Mouse (Mus musculus): ENCODE results near the gene B3gnt6. TPM values are rescaled to one million over a fixed set of nuclear protein-coding genes. Genes with fewer than 3 reads are reported as not detected.
"Not testable (repeated sequence)": the region's sequence is repeated elsewhere in the genome, so short reads cannot be mapped to it uniquely, and the experiment has no call there.

The B3gnt6 gene
- polyA plus RNA-seq, 1 experiment: 0.40 TPM

DNA sequence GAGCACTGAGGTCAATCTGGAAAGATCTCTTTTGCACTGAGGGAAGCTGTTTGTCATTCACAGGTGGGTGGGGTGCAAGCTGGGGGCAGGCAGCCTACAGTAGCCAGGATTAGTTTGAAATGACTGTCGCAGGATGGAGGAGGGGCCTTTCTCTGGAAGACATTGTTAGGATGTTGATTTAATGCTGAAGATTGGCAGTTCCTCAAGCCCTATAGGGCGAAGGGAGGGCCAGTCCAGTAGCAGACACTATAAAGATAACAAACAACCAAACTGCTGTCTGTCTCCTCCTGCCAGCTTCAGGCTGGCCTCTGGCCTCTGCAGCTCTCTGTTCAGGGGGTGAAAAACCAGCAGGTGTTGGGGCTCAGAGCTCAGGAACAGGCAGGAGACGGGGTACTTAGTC, 9.5 kb downstream of the B3gnt6 start:
- no peaks in the 10 kb centered on the region for H3K36me3 ChIP-seq (ENCODE audit: control insufficient read depth, insufficient read depth, low read length)
- TF ChIP-seq POLR2A (IDR thresholded peaks at IDR 0.05; ENCODE audit: control insufficient read depth, extremely low read depth, insufficient read depth, low read length, poor library complexity) (no peak), CTCF (IDR thresholded peaks at IDR 0.05; ENCODE audit: borderline replicate concordance, control insufficient read depth, extremely low read depth, insufficient read depth, low read length, poor library complexity) (no peak)
- no peak for DNase-seq
- peaks cover 27% of the 10 kb centered on the region for H3K4me1 ChIP-seq (replicated peaks; ENCODE audit: control insufficient read depth, insufficient read depth, low read length)
- 74% methylated on average over 3 of the region's 3 CpGs for WGBS
- no peak overlapping the region for H3K27ac ChIP-seq (ENCODE audit: control insufficient read depth, insufficient read depth, low read length)
- no peak overlapping the region for H3K4me3 ChIP-seq (ENCODE audit: control insufficient read depth, insufficient read depth, low read length)
- peaks cover 2% of the 10 kb centered on the region; the same call in 1 of the 2 replicates for H3K27me3 ChIP-seq (ENCODE audit: control insufficient read depth, insufficient read depth, low read length)

GRCm38 (mm10) chr7:98188680-98189079, 10.6 kb downstream of the B3gnt6 start:
- TF ChIP-seq CTCF (IDR thresholded peaks at IDR 0.05; ENCODE audit: borderline replicate concordance, control insufficient read depth, extremely low read depth, insufficient read depth, low read length, poor library complexity): no peak
- no peak for TF ChIP-seq POLR2A (IDR thresholded peaks at IDR 0.05; ENCODE audit: control insufficient read depth, extremely low read depth, insufficient read depth, low read length, poor library complexity)
- H3K36me3 ChIP-seq (ENCODE audit: control insufficient read depth, insufficient read depth, low read length): no peaks in the 10 kb centered on the region
- no peak for DNase-seq
- no peak overlapping the region for H3K4me3 ChIP-seq (ENCODE audit: control insufficient read depth, insufficient read depth, low read length)
- WGBS: 96% methylated on average over 2 of the region's 2 CpGs
- peaks cover 19% of the 10 kb centered on the region for H3K4me1 ChIP-seq (replicated peaks; ENCODE audit: control insufficient read depth, insufficient read depth, low read length)
- H3K27me3 ChIP-seq (ENCODE audit: control insufficient read depth, insufficient read depth, low read length): peaks cover 2% of the 10 kb centered on the region; the same call in 1 of the 2 replicates
- H3K27ac ChIP-seq (ENCODE audit: control insufficient read depth, insufficient read depth, low read length): no peak overlapping the region

- 99% methylated on average over 2 of the region's 2 CpGs for whole genome bisulfite sequencing
- Histone ChIP-seq H3K27ac (ENCODE audit: control insufficient read depth, insufficient read depth, low read length) (no peak overlapping the region), H3K27me3 (ENCODE audit: control insufficient read depth, insufficient read depth, low read length) (peaks cover 2% of the 10 kb centered on the region; the same call in 1 of the 2 replicates), H3K4me3 (ENCODE audit: control insufficient read depth, insufficient read depth, low read length) (no peak overlapping the region), H3K36me3 (ENCODE audit: control insufficient read depth, insufficient read depth, low read length) (no peaks in the 10 kb centered on the region), H3K4me1 (replicated peaks; ENCODE audit: control insufficient read depth, insufficient read depth, low read length) (peaks cover 14% of the 10 kb centered on the region)
- TF ChIP-seq CTCF (IDR thresholded peaks at IDR 0.05; ENCODE audit: borderline replicate concordance, control insufficient read depth, extremely low read depth, insufficient read depth, low read length, poor library complexity): no peak
- TF ChIP-seq POLR2A (IDR thresholded peaks at IDR 0.05; ENCODE audit: control insufficient read depth, extremely low read depth, insufficient read depth, low read length, poor library complexity): no peak
- no peak for DNase-seq
Observed at GRCm38 (mm10) chr7:98188238-98188637, 11.0 kb downstream of the B3gnt6 start.

- peaks cover 11% of the 10 kb centered on the region for H3K4me1 ChIP-seq (replicated peaks; ENCODE audit: control insufficient read depth, insufficient read depth, low read length)
- not testable (repeated sequence) for DNase-seq
- WGBS: 26% methylated on average over 3 of the region's 3 CpGs
Observed at GRCm38 (mm10) chr7:98187332-98187731, 11.9 kb downstream of the B3gnt6 start.

DNA sequence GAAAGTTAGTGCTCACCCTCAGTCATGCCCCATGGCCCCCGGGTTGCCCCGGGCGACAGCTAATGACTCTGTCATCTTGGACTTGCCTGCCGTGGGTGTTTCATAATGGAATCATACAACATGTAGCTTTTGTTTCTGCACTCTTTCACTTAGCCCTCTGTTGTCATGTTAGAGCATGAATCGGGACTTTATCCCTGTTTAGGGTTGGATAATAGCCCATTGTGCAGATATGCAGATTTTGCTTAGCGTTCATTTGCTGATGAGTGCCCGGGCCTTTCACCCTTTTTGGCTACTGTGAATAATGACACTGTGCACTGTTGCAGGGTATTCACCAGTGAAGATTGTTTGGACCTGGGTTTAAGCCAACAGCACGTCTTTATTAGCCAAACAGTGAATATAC, 12.6 kb downstream of the B3gnt6 start:
- Histone ChIP-seq H3K4me1 (replicated peaks; ENCODE audit: control insufficient read depth, insufficient read depth, low read length) (peaks cover 11% of the 10 kb centered on the region), H3K27ac (ENCODE audit: control insufficient read depth, insufficient read depth, low read length) (no peak overlapping the region), H3K27me3 (ENCODE audit: control insufficient read depth, insufficient read depth, low read length) (no peaks in the 10 kb centered on the region), H3K36me3 (ENCODE audit: control insufficient read depth, insufficient read depth, low read length) (no peaks in the 10 kb centered on the region), H3K4me3 (ENCODE audit: control insufficient read depth, insufficient read depth, low read length) (no peak overlapping the region)
- no peak for DNase-seq
- WGBS: 89% methylated on average over 8 of the region's 8 CpGs
- TF ChIP-seq POLR2A (IDR thresholded peaks at IDR 0.05; ENCODE audit: control insufficient read depth, extremely low read depth, insufficient read depth, low read length, poor library complexity) (no peak), CTCF (IDR thresholded peaks at IDR 0.05; ENCODE audit: borderline replicate concordance, control insufficient read depth, extremely low read depth, insufficient read depth, low read length, poor library complexity) (no peak)

More at GRCm38 (mm10) chr7:98187332-98187731, 11.9 kb downstream of the B3gnt6 start:
- not testable (repeated sequence) for H3K27me3 ChIP-seq (ENCODE audit: control insufficient read depth, insufficient read depth, low read length); H3K36me3 ChIP-seq (ENCODE audit: control insufficient read depth, insufficient read depth, low read length); H3K4me3 ChIP-seq (ENCODE audit: control insufficient read depth, insufficient read depth, low read length); H3K27ac ChIP-seq (ENCODE audit: control insufficient read depth, insufficient read depth, low read length)

DNA sequence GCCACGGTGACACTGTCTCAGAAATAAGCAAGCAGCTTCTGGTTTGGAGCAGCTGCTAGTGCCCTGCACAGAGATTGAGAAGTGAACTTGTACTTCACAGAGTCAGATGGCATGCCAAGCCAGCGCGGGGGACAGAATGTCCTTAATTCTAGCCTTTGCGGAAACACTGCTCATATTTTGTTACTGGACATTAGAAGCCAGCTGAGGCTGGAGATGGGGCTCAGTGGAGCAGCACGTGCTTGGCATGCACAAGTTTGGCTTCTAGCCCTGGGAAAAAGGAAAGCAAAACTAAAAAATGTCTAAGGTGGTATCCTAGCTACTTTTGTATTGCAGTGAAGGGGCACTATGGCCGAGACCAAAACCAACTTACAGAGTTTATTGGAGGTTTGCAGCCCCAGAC, 14.0 kb downstream of the B3gnt6 start:
- no peak overlapping the region for H3K27ac ChIP-seq (ENCODE audit: control insufficient read depth, insufficient read depth, low read length)
- no peaks in the 10 kb centered on the region for H3K36me3 ChIP-seq (ENCODE audit: control insufficient read depth, insufficient read depth, low read length)
- 55% methylated on average over 6 of the region's 6 CpGs for WGBS
- no peak overlapping the region for H3K4me3 ChIP-seq (ENCODE audit: control insufficient read depth, insufficient read depth, low read length)
- peaks cover 11% of the 10 kb centered on the region for H3K4me1 ChIP-seq (replicated peaks; ENCODE audit: control insufficient read depth, insufficient read depth, low read length)
- H3K27me3 ChIP-seq (ENCODE audit: control insufficient read depth, insufficient read depth, low read length): no peaks in the 10 kb centered on the region
- no peak for DNase-seq
- TF ChIP-seq POLR2A (IDR thresholded peaks at IDR 0.05; ENCODE audit: control insufficient read depth, extremely low read depth, insufficient read depth, low read length, poor library complexity) (no peak), CTCF (IDR thresholded peaks at IDR 0.05; ENCODE audit: borderline replicate concordance, control insufficient read depth, extremely low read depth, insufficient read depth, low read length, poor library complexity) (no peak)

DNA sequence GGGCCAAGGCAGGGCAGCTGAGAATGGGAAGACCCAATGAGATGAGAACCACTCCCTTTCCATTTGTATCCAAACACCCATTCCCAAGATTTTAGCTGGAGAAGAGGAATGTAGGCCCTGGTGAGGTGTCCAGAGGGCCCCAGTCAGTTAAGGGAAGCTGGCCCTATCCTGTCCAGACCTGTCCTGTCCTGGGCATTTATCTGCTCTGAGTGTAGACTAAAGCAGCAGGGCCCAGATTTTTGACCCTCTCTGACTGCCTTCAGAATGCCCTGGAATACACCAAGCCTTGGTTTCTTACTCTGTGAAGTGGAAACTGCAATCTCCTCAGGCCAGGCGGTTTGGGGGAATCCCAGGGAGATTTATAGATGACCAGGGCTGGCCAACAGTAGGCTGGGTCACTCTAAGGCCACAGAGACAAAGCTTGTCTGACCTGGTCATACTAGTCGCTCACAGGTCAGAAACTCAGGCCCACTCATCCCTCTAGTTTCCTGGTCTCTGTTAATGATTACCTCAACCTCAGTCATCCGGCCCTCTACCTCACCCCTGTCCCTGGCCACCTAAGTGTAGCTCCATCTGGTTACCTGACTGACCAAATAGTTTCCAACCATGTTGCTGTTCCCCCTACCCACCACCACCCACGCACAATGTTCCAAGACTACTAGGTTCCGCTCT, 20.6 kb downstream of the B3gnt6 start:
- no peaks in the 10 kb centered on the region for H3K36me3 ChIP-seq (ENCODE audit: control insufficient read depth, insufficient read depth, low read length)
- no peak overlapping the region for H3K27ac ChIP-seq (ENCODE audit: control insufficient read depth, insufficient read depth, low read length)
- H3K4me3 ChIP-seq (ENCODE audit: control insufficient read depth, insufficient read depth, low read length): peak overlapping the region; percentile 92
- no peaks in the 10 kb centered on the region for H3K27me3 ChIP-seq (ENCODE audit: control insufficient read depth, insufficient read depth, low read length)
- TF ChIP-seq CTCF (IDR thresholded peaks at IDR 0.05; ENCODE audit: borderline replicate concordance, control insufficient read depth, extremely low read depth, insufficient read depth, low read length, poor library complexity): no peak
- TF ChIP-seq POLR2A (IDR thresholded peaks at IDR 0.05; ENCODE audit: control insufficient read depth, extremely low read depth, insufficient read depth, low read length, poor library complexity): no peak
- 96% methylated on average over 5 of the region's 5 CpGs for WGBS
- H3K4me1 ChIP-seq (replicated peaks; ENCODE audit: control insufficient read depth, insufficient read depth, low read length): peaks cover 37% of the 10 kb centered on the region
- DNase-seq: no peak
